Mouse (Mus musculus): ENCODE results near the gene Med8. TPM values are rescaled to one million over a fixed set of nuclear protein-coding genes. Genes with fewer than 3 reads are reported as not detected.

Gene Med8
- total RNA-seq, 2 experiments from 2014 or later = 51.0 to 53.4 TPM

Other genes with a start within 250 kb of the Med8 start
- gene Kdm4a, start 229.3 kb upstream of the Med8 start, total RNA-seq (2021) = 10 to 100 TPM; 34.4 to 35.7 TPM
- 10 to 100 TPM; 28.9 to 30.0 TPM for gene Ptprf, start 117.9 kb upstream of the Med8 start, total RNA-seq (2021)
- 10 to 100 TPM; 16.1 to 18.9 TPM for gene Szt2, start 64 bp upstream of the Med8 start, total RNA-seq (2021)
- gene Elovl1, start 18.8 kb downstream of the Med8 start, total RNA-seq (2021) = 10 to 100 TPM; 39.1 to 39.6 TPM
- 10 to 100 TPM; 27.0 to 32.7 TPM for gene Cdc20, start 28.0 kb downstream of the Med8 start, total RNA-seq (2021)
- under 1 TPM in 1 of 2 experiments, not detected in 1; 0.10 TPM for gene Mpl, start 48.2 kb downstream of the Med8 start, total RNA-seq (2021)
- gene Tie1, start 80.7 kb downstream of the Med8 start, total RNA-seq (2021) = 10 to 100 TPM; 41.5 to 44.1 TPM
- gene 2610528J11Rik, start 117.7 kb downstream of the Med8 start, total RNA-seq (2021) = not detected
- gene Tmem125, start 134.7 kb downstream of the Med8 start, total RNA-seq (2021) = under 1 TPM in 1 of 2 experiments, not detected in 1; 0.67 TPM
- not detected for gene Cfap57, start 211.4 kb downstream of the Med8 start, total RNA-seq (2021)
- 10 to 100 TPM; 55.1 to 56.9 TPM for gene Ebna1bp2, start 211.5 kb downstream of the Med8 start, total RNA-seq (2021)
- gene Olfr62, start 249.6 kb downstream of the Med8 start, total RNA-seq (2021) = not detected

Data from gastrocnemius, postnatal 4 days (tissue).